Mouse (Mus musculus) lung, adult 2 months (tissue): Measurements from ENCODE around the gene Tnik. TPM values are rescaled to one million over a fixed set of nuclear protein-coding genes. Genes with fewer than 3 reads are reported as not detected.

Experiments
- DNase-seq: peaks from one replicate; pipeline ENCODE4 v3.0.0; 2022
- H3K4me1 ChIP-seq: fragments of 200-500 bp; 2 replicates; pipeline ENCODE4 v1.6.1; 2011; ENCODE audit warnings: low read length; ENCODE audit not compliant: control insufficient read depth, insufficient read depth
- H3K4me3 ChIP-seq: fragments of 200-500 bp; replicated peaks from 2 replicates; pipeline ENCODE3; 2011; ENCODE audit warnings: low read depth, mild to moderate bottlenecking, control low read depth, low read length; ENCODE audit errors: extremely low read depth
- CTCF ChIP-seq: fragments of 200-500 bp; IDR thresholded peaks from 2 replicates; pipeline ENCODE4 v1.5.1; 2011; ENCODE audit warnings: mild to moderate bottlenecking, low read length, control low read depth; ENCODE audit not compliant: insufficient read depth
- POLR2A ChIP-seq: fragments of 200-500 bp; IDR thresholded peaks from 2 replicates; pipeline ENCODE4 v1.6.1; 2011; ENCODE audit warnings: low read depth, mild to moderate bottlenecking, control low read depth, low read length, borderline replicate concordance; ENCODE audit errors: extremely low read depth
- WGBS: fragments of 180-500 bp; shearing (Covaris S2); methylation state at CpG from one replicate; pipeline ENCODE4 v1.1.7; 2018; 5-methylcytosine and 5-hydroxymethylcytosine counted together
- polyA plus RNA-seq: library from polyadenylated mRNA; depleted of rRNA; stranded (reverse); fragments of >200 nt; gene quantifications from 2 replicates; pipeline ENCODE4 v1.2.3, GENCODE M21; 2012

Gene Tnik
- polyA plus RNA-seq, 1 experiment, result 11.8 TPM

DNA sequence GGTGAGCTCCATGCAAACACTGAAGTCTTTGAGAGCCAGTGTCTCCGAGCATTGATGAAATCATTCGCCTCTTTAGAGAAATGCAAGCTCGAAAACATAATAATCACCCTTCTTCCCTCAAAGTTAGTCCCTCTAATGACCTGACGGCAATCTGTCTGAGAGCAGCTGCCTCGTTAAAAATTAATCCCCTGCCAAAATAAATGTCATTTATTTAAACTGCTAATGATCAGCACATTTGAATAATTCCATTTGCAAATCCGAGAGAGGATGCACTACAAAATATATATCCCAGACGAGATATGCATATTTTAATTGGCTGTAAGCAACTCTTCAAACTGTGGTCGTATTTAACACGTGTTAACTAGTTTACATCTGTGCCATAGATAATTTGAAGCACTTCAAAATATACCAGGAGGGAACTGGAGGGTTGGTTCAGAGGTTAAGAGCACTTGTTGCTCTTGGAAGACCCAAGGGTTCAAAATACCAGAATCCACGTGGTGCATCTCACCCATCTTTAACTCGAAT lies 281.4 kb downstream of the Tnik start:
- H3K4me3 ChIP-seq, result no peak overlapping the region
- DNase-seq, result no peak
- peaks cover 2% of the 10 kb centered on the region; the same call in 1 of the 2 replicates for H3K4me1 ChIP-seq
- 59% methylated on average over 11 of the region's 11 CpGs for WGBS
- TF ChIP-seq CTCF (no peak), POLR2A (no peak)

DNA sequence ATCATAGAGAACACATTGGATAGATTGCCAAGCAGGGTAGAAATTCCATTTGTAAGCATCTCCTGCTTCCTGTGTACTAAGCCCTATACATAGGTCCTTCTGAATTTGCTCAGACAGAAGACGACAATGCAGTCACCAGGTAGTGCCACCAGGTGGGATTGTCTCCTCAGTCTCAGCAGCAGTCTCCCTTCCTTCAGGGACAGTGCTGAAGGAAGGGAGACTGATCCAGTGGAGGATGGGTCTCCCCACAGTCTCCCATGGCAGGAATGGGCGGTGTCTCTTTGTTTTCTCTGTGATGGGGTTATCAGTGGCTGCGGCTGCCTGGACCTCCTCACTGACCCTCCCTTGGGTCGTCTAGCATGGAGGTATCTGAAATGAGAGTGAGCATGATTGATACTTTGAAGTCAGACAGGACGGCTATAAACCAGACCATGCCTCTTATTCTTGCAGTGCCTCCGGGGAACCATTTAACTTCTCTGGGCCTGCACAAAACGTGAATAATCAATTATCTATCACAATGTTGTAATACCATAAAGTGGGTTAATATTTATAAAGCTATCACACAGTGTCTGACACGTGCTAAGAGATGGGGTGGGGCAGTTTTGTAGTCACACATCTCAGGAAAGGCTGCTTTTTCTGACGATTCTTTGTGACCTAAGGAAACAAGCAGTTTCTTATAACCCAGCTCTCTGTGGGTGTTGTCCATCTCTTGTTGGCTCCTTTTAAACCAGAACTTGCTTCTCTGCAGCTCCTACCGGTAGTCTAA lies 285.1 kb downstream of the Tnik start:
- no peak for TF ChIP-seq POLR2A
- no peak for TF ChIP-seq CTCF
- H3K4me1 ChIP-seq, result peaks cover 3% of the 10 kb centered on the region; the same call in 1 of the 2 replicates
- no peak overlapping the region for H3K4me3 ChIP-seq
- 63% methylated on average over 10 of the region's 10 CpGs for WGBS
- DNase-seq, result no peak

DNA sequence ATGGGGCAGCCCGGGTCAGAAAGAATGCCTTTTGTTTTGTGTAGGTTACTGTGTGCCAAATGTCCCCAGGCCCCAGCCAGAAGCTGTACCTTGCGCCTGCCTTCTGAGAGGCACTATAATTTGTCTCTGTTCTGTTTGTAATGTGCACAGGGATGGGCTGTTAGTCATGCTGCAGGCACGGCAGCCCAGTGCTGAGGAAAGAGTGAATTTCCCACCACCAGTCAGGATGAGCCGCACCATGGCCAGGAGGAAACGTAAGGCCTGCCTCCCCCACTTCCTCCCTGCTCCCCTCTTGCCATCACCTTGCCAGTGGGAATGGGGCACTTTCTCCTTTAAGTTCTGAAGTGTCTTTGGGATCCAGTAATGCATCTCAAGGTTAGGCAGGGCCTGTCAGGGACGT lies 286.4 kb downstream of the Tnik start:
- TF ChIP-seq POLR2A (no peak), CTCF (no peak)
- no peak for DNase-seq
- no peak overlapping the region for H3K4me3 ChIP-seq
- WGBS, result 42% methylated on average over 6 of the region's 6 CpGs
- peaks cover 3% of the 10 kb centered on the region; the same call in 1 of the 2 replicates for H3K4me1 ChIP-seq

DNA sequence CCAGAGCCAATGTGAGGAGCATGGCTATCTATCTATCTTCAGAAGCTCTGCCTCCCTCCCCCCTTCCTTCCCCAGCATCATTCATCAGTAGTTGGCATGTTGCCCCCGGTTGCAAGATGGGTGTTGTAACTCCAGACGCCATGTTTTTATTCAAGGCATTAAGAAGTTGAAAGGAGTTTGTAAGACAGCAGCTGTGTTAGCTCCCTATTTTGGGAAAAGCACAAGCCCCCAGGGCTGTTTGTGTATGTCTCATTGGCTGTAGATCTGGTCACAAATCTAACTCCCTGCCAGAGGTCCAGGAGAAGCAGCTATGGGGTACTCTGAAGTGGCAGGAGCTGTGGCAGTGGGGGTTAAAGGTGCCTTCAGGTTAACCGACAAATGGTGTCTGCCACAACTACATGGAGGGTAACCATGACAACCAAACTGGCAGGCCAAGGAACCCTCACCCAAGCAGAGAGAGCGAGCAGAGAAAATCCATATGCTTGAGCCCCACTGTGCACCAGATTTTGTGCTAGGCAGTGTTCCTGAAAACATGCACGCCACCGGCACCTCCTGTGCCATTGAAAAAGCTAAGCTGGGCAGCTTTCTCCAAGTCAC lies 287.6 kb downstream of the Tnik start:
- Histone ChIP-seq H3K4me1 (peaks cover 3% of the 10 kb centered on the region; the same call in 1 of the 2 replicates), H3K4me3 (no peak overlapping the region)
- TF ChIP-seq POLR2A, result no peak
- no peak for TF ChIP-seq CTCF
- no peak for DNase-seq
- WGBS, result 76% methylated on average over 6 of the region's 6 CpGs

DNA sequence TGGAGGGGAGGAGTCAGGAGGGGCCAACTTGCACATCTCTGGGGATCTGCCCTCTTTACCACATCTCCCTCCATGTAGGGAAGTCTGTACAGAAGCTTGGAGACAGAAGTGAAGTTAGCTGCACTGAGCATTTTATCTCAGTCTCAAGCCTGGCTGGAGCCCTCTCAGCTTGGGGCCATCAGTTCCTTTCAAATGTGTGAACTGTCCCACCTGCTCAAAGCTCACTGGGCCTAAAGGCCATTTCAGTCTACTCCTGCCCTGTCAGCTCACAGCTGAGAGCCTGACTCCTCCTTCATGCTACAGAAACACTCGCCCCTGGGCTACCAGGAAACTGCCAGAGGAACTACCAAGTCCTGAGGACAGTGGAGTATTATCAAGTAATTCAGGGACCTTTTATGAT lies 288.7 kb downstream of the Tnik start:
- Histone ChIP-seq H3K4me1 (peaks cover 3% of the 10 kb centered on the region; the same call in 1 of the 2 replicates), H3K4me3 (no peak overlapping the region)
- TF ChIP-seq CTCF, result no peak
- TF ChIP-seq POLR2A, result no peak
- no peak for DNase-seq
- WGBS, result 70% methylated on average over 1 of the region's 1 CpGs

DNA sequence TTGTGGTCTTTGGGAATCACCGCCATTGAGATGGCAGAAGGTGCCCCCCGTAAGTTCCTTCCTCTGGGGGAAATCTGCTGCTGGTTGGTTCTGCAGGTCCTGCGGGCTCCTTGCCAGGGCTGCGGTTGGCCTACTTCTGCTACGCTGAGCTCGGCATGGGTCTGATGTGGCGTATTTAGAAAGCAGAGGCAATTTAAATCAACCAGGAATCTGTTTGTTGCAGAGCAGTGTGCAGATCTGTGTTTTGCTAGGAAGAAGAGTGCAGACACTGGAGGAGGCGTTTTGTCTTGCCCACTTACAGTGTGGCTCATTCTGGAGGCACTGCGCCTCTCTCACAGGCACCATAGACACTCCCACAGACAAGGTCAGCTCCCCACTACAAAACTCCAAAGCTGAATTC lies 291.9 kb downstream of the Tnik start:
- no peak for DNase-seq
- 75% methylated on average over 9 of the region's 9 CpGs for WGBS

DNA sequence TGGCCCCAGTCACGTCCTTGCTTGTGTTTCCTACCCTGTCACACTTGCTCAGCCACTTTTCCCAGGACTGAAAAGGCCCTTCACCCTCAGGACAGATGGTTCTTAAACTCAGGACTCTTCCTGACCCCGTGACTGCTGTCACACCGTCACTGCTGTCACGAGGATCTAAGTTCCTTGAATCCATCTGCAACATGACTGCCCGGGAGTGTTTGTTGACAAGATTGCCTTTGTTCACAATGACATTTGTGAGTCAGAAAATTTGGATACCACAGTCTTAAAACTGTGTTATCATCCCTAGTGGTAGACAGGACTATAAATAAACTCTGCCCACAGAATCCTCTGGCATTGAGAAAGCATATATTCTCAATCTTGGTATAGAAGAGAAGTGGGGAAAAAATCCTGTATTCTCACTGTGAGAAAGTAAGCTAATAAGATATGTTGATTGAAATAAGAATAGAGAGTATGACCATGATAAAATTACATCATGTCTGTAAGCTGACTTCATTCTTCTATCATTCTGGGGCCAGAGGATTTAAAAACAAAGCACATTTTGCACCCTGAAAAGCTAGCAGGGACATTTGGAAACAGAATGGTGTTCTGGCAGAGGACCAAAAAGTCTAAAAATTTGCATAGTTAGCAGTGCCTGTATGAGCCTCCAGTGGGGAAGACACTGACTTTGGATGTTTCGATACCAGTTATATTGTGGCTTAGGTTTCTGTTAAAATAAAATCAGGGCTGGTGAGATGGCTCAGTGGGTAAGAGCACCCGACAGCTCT lies 293.0 kb downstream of the Tnik start:
- TF ChIP-seq CTCF (no peak), POLR2A (no peak)
- DNase-seq, result no peak
- WGBS, result 48% methylated on average over 7 of the region's 7 CpGs
- H3K4me3 ChIP-seq, result no peak overlapping the region
- H3K4me1 ChIP-seq, result peaks cover 2% of the 10 kb centered on the region; the same call in 1 of the 2 replicates

More for the DNA sequence above, 291.9 kb downstream of the Tnik start:
- peaks cover 2% of the 10 kb centered on the region; the same call in 1 of the 2 replicates for H3K4me1 ChIP-seq
- H3K4me3 ChIP-seq, result no peak overlapping the region
- TF ChIP-seq POLR2A, result no peak
- TF ChIP-seq CTCF, result no peak

DNA sequence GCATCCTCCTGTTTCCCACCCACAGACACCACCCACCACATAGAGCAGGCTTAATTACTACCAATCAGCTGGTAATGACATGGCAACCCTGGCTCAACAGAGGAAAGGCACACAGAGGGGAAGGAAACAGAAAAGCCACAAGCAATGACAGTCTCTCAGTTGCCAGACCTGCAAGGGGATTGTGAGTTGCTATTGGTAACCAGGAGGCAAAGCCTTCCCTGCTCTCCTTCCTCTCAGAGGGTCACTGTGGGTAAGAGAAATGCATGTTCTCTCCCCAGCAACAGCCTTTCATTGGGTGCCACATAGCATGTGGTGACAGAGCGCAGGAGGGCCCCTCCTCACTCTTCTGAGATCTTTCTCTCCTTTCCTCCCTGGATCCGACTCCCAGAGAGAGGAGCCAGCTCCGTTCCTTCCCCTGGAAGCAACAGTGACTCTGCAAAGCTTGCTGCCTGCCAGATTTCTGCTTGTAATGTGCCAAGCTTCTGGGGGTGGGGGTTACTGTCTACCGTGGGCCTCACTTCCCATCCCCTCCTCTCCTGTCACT lies 295.4 kb downstream of the Tnik start:
- 12% methylated on average over 4 of the region's 4 CpGs for WGBS
- no peak for TF ChIP-seq CTCF
- no peak for TF ChIP-seq POLR2A
- Histone ChIP-seq H3K4me1 (peaks cover 2% of the 10 kb centered on the region; the same call in 1 of the 2 replicates), H3K4me3 (no peak overlapping the region)
- DNase-seq, result no peak

DNA sequence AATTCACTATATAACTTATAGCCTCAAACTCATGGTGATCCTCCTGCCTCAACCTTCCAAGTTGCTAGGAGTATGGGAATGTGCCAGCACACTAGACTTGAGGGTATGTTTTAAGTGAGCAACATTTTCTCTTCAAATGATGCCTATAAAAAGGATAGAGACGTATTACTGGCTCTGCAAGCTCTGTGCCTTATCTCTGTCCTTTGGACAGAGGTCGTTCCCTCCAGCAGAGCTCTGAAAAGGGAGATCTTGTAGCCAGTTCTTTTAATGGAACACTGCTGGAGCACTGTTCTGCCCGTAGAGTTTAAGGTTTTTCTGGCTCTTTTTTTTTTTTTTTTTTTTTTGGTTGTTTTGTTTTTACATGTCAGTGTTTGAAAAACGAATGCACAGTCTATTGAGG lies 298.4 kb downstream of the Tnik start:
- DNase-seq, result no peak
- Histone ChIP-seq H3K4me3 (no peak overlapping the region), H3K4me1 (peaks cover 2% of the 10 kb centered on the region; the same call in 1 of the 2 replicates)
- WGBS, result 68% methylated on average over 4 of the region's 4 CpGs
- TF ChIP-seq CTCF (no peak), POLR2A (no peak)
